Mouse (Mus musculus) spleen, embryonic (tissue): ENCODE measurements around the gene Huwe1.

Source experiments
- CTCF ChIA-PET: fragments of 350-600 bp; sonication (Branson Sonifier 250); formaldehyde crosslinking; loops from one replicate; lab custom pipeline; 2022; lab: Charles Lee

The Huwe1 gene

DNA sequence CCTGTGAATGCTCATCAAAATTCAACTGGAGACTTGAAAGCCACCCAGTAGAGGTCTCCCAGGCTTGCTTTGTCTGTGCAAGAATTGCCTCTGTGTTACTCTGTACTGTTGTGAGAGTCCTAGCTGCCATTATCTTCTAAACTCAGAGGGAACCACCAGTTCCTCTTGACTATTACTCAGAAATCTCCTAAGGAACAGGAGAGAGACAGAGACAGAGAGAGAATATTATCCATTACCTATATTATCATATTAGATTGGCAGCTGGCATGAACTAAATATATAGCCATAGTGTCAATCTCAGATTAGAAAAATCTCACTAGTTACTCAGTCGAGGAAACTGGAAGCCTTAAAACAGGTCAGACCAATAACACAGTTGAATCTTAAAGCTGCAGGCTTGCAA lies 149.6 kb downstream of the Huwe1 start:
- CTCF ChIA-PET, result no interaction called here

- CTCF ChIA-PET, result no interaction called here
These were observed 150.6 kb downstream of the Huwe1 start for GRCm38 (mm10) chrX:151951181-151951580.
